Mouse (Mus musculus): ENCODE results near the gene Ccr6. TPM values are rescaled to one million over a fixed set of nuclear protein-coding genes. Genes with fewer than 3 reads are reported as not detected.
A peak's percentile ranks its signal among the peaks of the same experiment; 100 is the strongest.
"Not testable (repeated sequence)": the region's sequence is repeated elsewhere in the genome, so short reads cannot be mapped to it uniquely, and the experiment has no call there.

The Ccr6 gene
- polyA plus RNA-seq (2011; ENCODE audit: insufficient read depth, insufficient read length, low replicate concordance, missing spikeins): not detected in 2 replicates

DNA sequence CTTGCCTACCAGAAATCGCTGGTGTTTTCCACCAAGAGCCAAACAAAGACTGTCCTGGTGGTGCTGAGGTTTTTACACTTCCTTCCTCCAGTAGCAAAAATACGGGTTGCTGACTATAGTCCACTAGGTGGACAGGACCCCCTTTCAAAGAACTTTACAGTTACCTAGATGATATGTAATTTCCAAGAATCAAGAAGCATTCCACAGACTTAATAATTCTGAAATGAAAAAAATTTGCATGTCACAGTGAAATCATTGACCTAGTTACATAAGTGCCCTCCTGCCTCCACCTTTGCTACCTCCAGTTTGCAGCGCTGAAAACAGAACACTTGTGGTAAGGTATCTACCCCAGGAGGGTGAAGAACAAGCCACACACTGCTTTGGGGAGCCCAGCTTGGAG lies at the start of gene Ccr6:
Ccr6 (plus strand) TSS at position 301 of the 400 bp plus-strand sequence.
- no peak within 1 kb of the TSS for H3K4me3 ChIP-seq (replicated peaks; ENCODE audit: control insufficient read depth, low read depth, low read length)
- TF ChIP-seq CTCF (IDR thresholded peaks at IDR 0.05; ENCODE audit: control insufficient read depth, insufficient read depth, low read length) (no peak), POLR2A (IDR thresholded peaks at IDR 0.05; ENCODE audit: borderline replicate concordance, control insufficient read depth, low read depth, low read length) (no peak)
- H3K4me1 ChIP-seq (ENCODE audit: control insufficient read depth, insufficient read depth, low read length): peaks cover 12% of the 10 kb centered on the region
- no peak within 1 kb of the TSS for H3K27ac ChIP-seq (ENCODE audit: control insufficient read depth, insufficient read depth, low read depth, low read length, poor library complexity)
- WGBS: 6% methylated on average over 3 of the region's 3 CpGs

DNA sequence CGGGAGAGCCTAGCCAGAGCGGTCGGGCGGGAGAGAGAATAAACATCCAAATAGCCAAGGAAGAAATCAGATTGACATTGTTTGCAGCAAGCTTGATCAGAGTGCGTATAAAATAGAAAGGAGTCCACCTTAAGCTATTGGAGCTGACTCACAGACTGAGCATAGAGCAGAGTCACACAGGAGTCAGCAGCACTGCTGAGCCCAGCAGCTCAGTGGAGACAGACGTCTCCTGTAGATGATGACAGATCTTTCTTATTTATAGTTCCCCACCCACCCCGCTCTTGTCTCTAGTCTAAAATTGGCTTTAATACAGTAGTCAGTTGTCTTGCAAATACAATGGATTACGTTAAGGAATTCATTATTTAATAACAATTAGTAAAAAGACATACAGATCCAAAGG lies 42.2 kb upstream of the Ccr6 start:
- 83% methylated on average over 8 of the region's 8 CpGs for WGBS
- TF ChIP-seq POLR2A (IDR thresholded peaks at IDR 0.05; ENCODE audit: borderline replicate concordance, control insufficient read depth, low read depth, low read length) (no peak), CTCF (IDR thresholded peaks at IDR 0.05; ENCODE audit: control insufficient read depth, insufficient read depth, low read length) (no peak)

DNA sequence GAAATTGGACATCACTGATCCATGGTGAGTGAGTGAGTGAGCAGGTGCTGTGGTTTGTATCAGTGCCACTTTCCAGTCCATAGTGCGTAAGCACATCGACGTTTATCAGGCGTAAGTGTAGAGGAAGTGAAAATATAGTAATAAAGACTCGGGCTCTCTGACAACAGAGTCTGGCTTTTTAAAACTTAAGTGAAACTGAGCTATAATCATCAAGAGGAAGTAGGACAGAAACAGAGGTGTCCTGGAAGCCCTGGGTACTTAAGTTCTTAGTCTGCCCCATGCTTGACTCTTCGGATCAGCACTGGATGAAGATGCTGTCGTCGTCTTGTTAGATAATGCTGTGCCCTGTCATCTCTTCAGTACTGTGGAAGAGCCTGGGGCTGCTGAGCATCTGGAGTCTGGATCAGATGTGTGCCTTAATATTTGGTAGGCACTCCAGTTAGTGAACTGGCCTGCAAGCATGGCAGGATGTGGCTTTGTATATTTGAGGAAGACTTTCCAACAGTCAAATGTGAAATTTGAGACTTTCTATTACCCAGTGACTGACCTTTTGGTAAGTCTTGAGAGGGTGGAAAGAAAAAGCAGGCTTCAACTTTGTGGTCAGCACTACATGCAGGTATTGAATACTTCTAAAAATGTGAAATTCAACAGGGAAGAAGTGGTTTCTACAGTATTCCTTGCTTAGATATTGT lies 40.0 kb upstream of the Ccr6 start:
- 14% methylated on average over 8 of the region's 8 CpGs for WGBS
- H3K4me1 ChIP-seq (ENCODE audit: control insufficient read depth, insufficient read depth, low read length): peaks cover 5% of the 10 kb centered on the region; the same call in 1 of the 2 replicates
- peak overlapping the region; percentile 88 for H3K27ac ChIP-seq (ENCODE audit: control insufficient read depth, insufficient read depth, low read depth, low read length, poor library complexity)
- TF ChIP-seq CTCF (IDR thresholded peaks at IDR 0.05; ENCODE audit: control insufficient read depth, insufficient read depth, low read length): no peak
- no peak for TF ChIP-seq POLR2A (IDR thresholded peaks at IDR 0.05; ENCODE audit: borderline replicate concordance, control insufficient read depth, low read depth, low read length)
- H3K4me3 ChIP-seq (replicated peaks; ENCODE audit: control insufficient read depth, low read depth, low read length): peak overlapping the region; percentile 25

More for the DNA sequence above, 42.2 kb upstream of the Ccr6 start:
- no peak overlapping the region for H3K27ac ChIP-seq (ENCODE audit: control insufficient read depth, insufficient read depth, low read depth, low read length, poor library complexity)
- no peak overlapping the region for H3K4me3 ChIP-seq (replicated peaks; ENCODE audit: control insufficient read depth, low read depth, low read length)
- peaks cover 2% of the 10 kb centered on the region; the same call in 1 of the 2 replicates for H3K4me1 ChIP-seq (ENCODE audit: control insufficient read depth, insufficient read depth, low read length)

- H3K4me3 ChIP-seq (replicated peaks; ENCODE audit: control insufficient read depth, low read depth, low read length): no peak overlapping the region
- H3K4me1 ChIP-seq (ENCODE audit: control insufficient read depth, insufficient read depth, low read length): peaks cover 5% of the 10 kb centered on the region; the same call in 1 of the 2 replicates
- 71% methylated on average over 3 of the region's 3 CpGs for WGBS
- H3K27ac ChIP-seq (ENCODE audit: control insufficient read depth, insufficient read depth, low read depth, low read length, poor library complexity): no peak overlapping the region
- no peak for TF ChIP-seq CTCF (IDR thresholded peaks at IDR 0.05; ENCODE audit: control insufficient read depth, insufficient read depth, low read length)
Observed at GRCm38 (mm10) chr17:8197652-8198051, 38.2 kb upstream of the Ccr6 start.

GRCm38 (mm10) chr17:8199067-8199935 lies 36.5 kb upstream of the Ccr6 start:
- WGBS: 56% methylated on average over 11 of the region's 11 CpGs
- TF ChIP-seq CTCF (IDR thresholded peaks at IDR 0.05; ENCODE audit: control insufficient read depth, insufficient read depth, low read length) (no peak), POLR2A (IDR thresholded peaks at IDR 0.05; ENCODE audit: borderline replicate concordance, control insufficient read depth, low read depth, low read length) (no peak)
- H3K4me3 ChIP-seq (replicated peaks; ENCODE audit: control insufficient read depth, low read depth, low read length): no peak overlapping the region
- peaks cover 5% of the 10 kb centered on the region; the same call in 1 of the 2 replicates for H3K4me1 ChIP-seq (ENCODE audit: control insufficient read depth, insufficient read depth, low read length)
- H3K27ac ChIP-seq (ENCODE audit: control insufficient read depth, insufficient read depth, low read depth, low read length, poor library complexity): peak overlapping the region; percentile 49

GRCm38 (mm10) chr17:8199936-8200330 lies 35.9 kb upstream of the Ccr6 start:
- Histone ChIP-seq H3K27ac (ENCODE audit: control insufficient read depth, insufficient read depth, low read depth, low read length, poor library complexity) (no peak overlapping the region; the same call in 1 of the 2 replicates), H3K4me3 (replicated peaks; ENCODE audit: control insufficient read depth, low read depth, low read length) (no peak overlapping the region), H3K4me1 (ENCODE audit: control insufficient read depth, insufficient read depth, low read length) (peaks cover 5% of the 10 kb centered on the region; the same call in 1 of the 2 replicates)
- WGBS: 88% methylated on average over 1 of the region's 1 CpGs
- no peak for TF ChIP-seq POLR2A (IDR thresholded peaks at IDR 0.05; ENCODE audit: borderline replicate concordance, control insufficient read depth, low read depth, low read length)
- TF ChIP-seq CTCF (IDR thresholded peaks at IDR 0.05; ENCODE audit: control insufficient read depth, insufficient read depth, low read length): no peak

DNA sequence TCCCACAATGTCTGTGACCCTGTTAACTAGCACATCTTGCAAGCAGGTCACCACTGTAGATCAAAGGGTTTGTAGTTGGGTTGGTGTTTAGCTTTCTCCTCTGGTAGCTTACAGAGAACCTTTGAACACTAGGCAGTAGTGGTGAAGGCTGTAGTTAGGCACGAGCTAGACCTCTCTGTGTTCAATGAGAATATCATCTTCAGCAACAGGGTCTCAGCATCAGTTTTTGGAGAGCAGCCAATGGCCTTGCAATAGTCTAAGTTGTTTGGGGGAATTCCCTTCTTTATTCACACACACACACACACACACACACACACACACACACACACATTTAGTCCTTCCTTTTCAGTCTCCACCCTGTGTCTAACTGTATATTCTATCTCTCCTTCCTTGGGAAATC lies 32.4 kb upstream of the Ccr6 start:
- 52% methylated on average over 1 of the region's 1 CpGs for WGBS
- no peak overlapping the region for H3K4me3 ChIP-seq (replicated peaks; ENCODE audit: control insufficient read depth, low read depth, low read length)
- no peak overlapping the region for H3K27ac ChIP-seq (ENCODE audit: control insufficient read depth, insufficient read depth, low read depth, low read length, poor library complexity)
- peaks cover 3% of the 10 kb centered on the region; the same call in 1 of the 2 replicates for H3K4me1 ChIP-seq (ENCODE audit: control insufficient read depth, insufficient read depth, low read length)
- TF ChIP-seq CTCF (IDR thresholded peaks at IDR 0.05; ENCODE audit: control insufficient read depth, insufficient read depth, low read length): no peak
- no peak for TF ChIP-seq POLR2A (IDR thresholded peaks at IDR 0.05; ENCODE audit: borderline replicate concordance, control insufficient read depth, low read depth, low read length)

DNA sequence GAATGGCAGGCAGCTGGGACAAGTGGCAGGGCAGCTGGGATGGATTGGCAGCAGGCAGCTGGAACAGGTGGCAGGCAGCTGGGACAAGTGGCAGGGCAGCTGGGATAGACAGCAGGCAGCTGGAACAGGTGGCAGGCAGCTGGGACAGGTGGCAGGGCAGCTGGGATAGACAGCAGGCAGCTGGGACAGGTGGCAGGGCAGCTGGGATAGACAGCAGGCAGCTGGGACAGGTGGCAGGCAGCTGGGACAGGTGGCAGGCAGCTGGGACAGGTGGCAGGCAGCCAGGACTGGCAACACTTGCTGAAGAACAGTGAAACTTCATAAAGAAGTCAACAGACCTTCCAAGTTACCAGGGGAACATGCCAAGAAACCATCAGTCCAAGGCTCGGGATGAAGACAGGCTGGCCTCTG lies 30.6 kb upstream of the Ccr6 start:
- 71% methylated on average over 1 of the region's 1 CpGs for WGBS
- H3K4me1 ChIP-seq (ENCODE audit: control insufficient read depth, insufficient read depth, low read length); H3K4me3 ChIP-seq (replicated peaks; ENCODE audit: control insufficient read depth, low read depth, low read length): not testable (repeated sequence)
- H3K27ac ChIP-seq (ENCODE audit: control insufficient read depth, insufficient read depth, low read depth, low read length, poor library complexity): 0 out of 2 replicates have a peak overlapping the region, but pooled peaks have one; percentile 10

Measured in bone marrow, adult 2 months (tissue).